Mouse (Mus musculus) neural tube, embryonic 11.5 days (tissue): ENCODE measurements around the gene Palb2. TPM values are rescaled to one million over a fixed set of nuclear protein-coding genes. Genes with fewer than 3 reads are reported as not detected.

ENCODE experiments used
- ATAC-seq: fragments of 200-750 bp; cut with Nextera tagmentation; 2 replicates; pipeline ENCODE4 v1.8.0; 2017; ENCODE audit warnings: moderate number of reproducible peaks, mild to moderate bottlenecking, moderate TSS enrichment, moderate library complexity; ENCODE audit not compliant: insufficient read depth, low FRiP score, low TSS enrichment
- DNase-seq: peaks from one replicate; pipeline ENCODE4 v3.0.0-alpha.2; 2015; ENCODE audit warnings: low spot score
- H3K27ac ChIP-seq: fragments of 300-500 bp; sonication (generic); 2 replicates; pipeline ENCODE4 v1.5.1; 2014; ENCODE audit warnings: low read depth, mild to moderate bottlenecking, low read length
- H3K27me3 ChIP-seq: fragments of 300-500 bp; sonication (generic); 2 replicates; pipeline ENCODE4 v1.6.1; 2014; ENCODE audit warnings: mild to moderate bottlenecking, low read length, mixed read lengths; ENCODE audit not compliant: control insufficient read depth, insufficient read depth
- H3K36me3 ChIP-seq: fragments of 300-500 bp; sonication (generic); 2 replicates; pipeline ENCODE4 v1.6.1; 2014; ENCODE audit warnings: mild to moderate bottlenecking, low read length, moderate library complexity, mixed read lengths; ENCODE audit not compliant: control insufficient read depth, insufficient read depth
- H3K4me1 ChIP-seq: fragments of 300-500 bp; sonication (generic); 2 replicates; pipeline ENCODE4 v1.6.1; 2014; ENCODE audit warnings: low read length, mixed read lengths; ENCODE audit not compliant: control insufficient read depth, insufficient read depth
- H3K4me2 ChIP-seq: fragments of 300-500 bp; sonication (generic); 2 replicates; pipeline ENCODE4 v1.6.1; 2014; ENCODE audit warnings: low read depth, mild to moderate bottlenecking, moderate library complexity
- H3K4me3 ChIP-seq: fragments of 300-500 bp; sonication (generic); 2 replicates; pipeline ENCODE4 v1.5.1; 2014; ENCODE audit warnings: low read depth, low read length
- H3K9ac ChIP-seq: fragments of 300-500 bp; sonication (generic); 2 replicates; pipeline ENCODE4 v1.6.1; 2014; ENCODE audit warnings: mild to moderate bottlenecking, low read length
- H3K9me3 ChIP-seq: fragments of 300-500 bp; sonication (generic); 2 replicates; pipeline ENCODE4 v1.6.1; 2016; ENCODE audit warnings: low read length; ENCODE audit not compliant: control insufficient read depth
- WGBS: fragments of 180-500 bp; shearing (Covaris S2); extraction: QIAGEN DNeasy Blood & Tissue Kit; methylation state at CpG from one replicate; pipeline ENCODE4 v1.1.7; 2014; 5-methylcytosine and 5-hydroxymethylcytosine counted together
- polyA plus RNA-seq: library from polyadenylated mRNA; unstranded; fragments of >200 nt; fragmentation: Nextera tagmentation; extraction: Ambion mirVana; gene quantifications from 2 replicates; pipeline ENCODE4 v1.2.1, GENCODE M21; 2014

Gene Palb2
- polyA plus RNA-seq, 1 experiment from 2014 or later = 20.5 TPM

DNA sequence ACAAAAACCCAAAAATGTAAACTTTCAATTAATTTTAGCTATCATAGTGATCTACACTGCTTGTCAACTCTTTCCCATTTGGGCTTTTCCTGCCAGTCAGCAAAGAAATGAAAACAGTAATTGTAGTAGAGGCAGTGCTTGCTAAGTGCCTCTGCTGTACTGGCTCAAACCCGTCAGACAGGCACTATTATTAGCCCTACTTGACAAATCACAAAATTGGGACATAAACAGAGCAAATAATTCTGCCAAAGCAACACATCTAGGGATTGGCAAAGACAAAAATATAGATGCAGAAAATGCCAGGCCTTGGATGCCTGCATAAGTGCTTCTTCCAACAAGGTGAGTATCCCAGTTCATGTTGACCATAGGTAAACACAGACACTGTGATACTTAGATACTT lies 67.1 kb downstream of the Palb2 start:
- DNase-seq = no peak

More for the DNA sequence above, 67.1 kb downstream of the Palb2 start:
- H3K27ac ChIP-seq = no peak overlapping the region
- no peak for ATAC-seq
- WGBS = 76% methylated on average over 1 of the region's 1 CpGs
- peaks cover 13% of the 10 kb centered on the region for H3K4me1 ChIP-seq
- no peak overlapping the region for H3K9ac ChIP-seq
- H3K4me3 ChIP-seq = no peak overlapping the region; the same call in 1 of the 2 replicates
- H3K27me3 ChIP-seq = no peaks in the 10 kb centered on the region
- H3K36me3 ChIP-seq = no peaks in the 10 kb centered on the region
- H3K4me2 ChIP-seq = peak overlapping the region; percentile 82
- no peaks in the 10 kb centered on the region for H3K9me3 ChIP-seq

Other genes starting within 250 kb of the Palb2 start
- gene Cog7, start 151.3 kb downstream of the Palb2 start, polyA plus RNA-seq = 18.9 and 19.5 TPM in 2 replicates
- gene Gga2, start 111.8 kb downstream of the Palb2 start, polyA plus RNA-seq = 70.4 and 72.5 TPM in 2 replicates
- gene Ubfd1, start 65.8 kb downstream of the Palb2 start, polyA plus RNA-seq = 98.6 and 110 TPM in 2 replicates
- 13.0 and 14.2 TPM in 2 replicates for gene Ears2, start 65.7 kb downstream of the Palb2 start, polyA plus RNA-seq
- 659 and 695 TPM in 2 replicates for gene Ndufab1, start 31.1 kb downstream of the Palb2 start, polyA plus RNA-seq
- gene Dctn5, start 56 bp upstream of the Palb2 start, polyA plus RNA-seq = 146 and 153 TPM in 2 replicates
- 125 and 127 TPM in 2 replicates for gene Plk1, start 26.5 kb upstream of the Palb2 start, polyA plus RNA-seq
- 0.08 TPM in 1 of 2 replicates, not detected in the other for gene Ern2, start 53.2 kb upstream of the Palb2 start, polyA plus RNA-seq
- not detected in 2 replicates for gene Chp2, start 86.5 kb upstream of the Palb2 start, polyA plus RNA-seq
- gene Prkcb, start 155.8 kb upstream of the Palb2 start, polyA plus RNA-seq = 13.4 and 14.2 TPM in 2 replicates